Mouse (Mus musculus) liver, embryonic 12.5 days (tissue): Measurements from ENCODE around the gene Itga11. TPM values are rescaled to one million over a fixed set of nuclear protein-coding genes. Genes with fewer than 3 reads are reported as not detected.
"Not testable (repeated sequence)": the region's sequence is repeated elsewhere in the genome, so short reads cannot be mapped to it uniquely, and the experiment has no call there.

Source experiments
- ATAC-seq: fragments of 200-750 bp; cut with Nextera tagmentation; 2 replicates; pipeline ENCODE4 v1.8.0; 2017; ENCODE audit warnings: moderate number of reproducible peaks, mild to moderate bottlenecking, moderate library complexity
- H3K27ac ChIP-seq: fragments of 300-500 bp; sonication (generic); 2 replicates; pipeline ENCODE4 v1.5.1; 2016; ENCODE audit warnings: mild to moderate bottlenecking
- H3K27me3 ChIP-seq: fragments of 300-500 bp; sonication (generic); replicated peaks from 2 replicates; pipeline ENCODE4 v1.6.1; 2016; ENCODE audit warnings: mild to moderate bottlenecking, moderate library complexity
- H3K36me3 ChIP-seq: fragments of 300-500 bp; sonication (generic); 2 replicates; pipeline ENCODE4 v1.6.1; 2016; ENCODE audit warnings: mild to moderate bottlenecking, moderate library complexity
- H3K4me1 ChIP-seq: fragments of 300-500 bp; sonication (generic); 2 replicates; pipeline ENCODE4 v1.6.1; 2016
- H3K4me2 ChIP-seq: fragments of 300-500 bp; sonication (generic); 2 replicates; pipeline ENCODE4 v1.6.1; 2016; ENCODE audit warnings: mild to moderate bottlenecking, moderate library complexity
- H3K4me3 ChIP-seq: fragments of 300-500 bp; sonication (generic); 2 replicates; pipeline ENCODE4 v1.5.1; 2016; ENCODE audit warnings: mild to moderate bottlenecking, moderate library complexity
- H3K9ac ChIP-seq: fragments of 300-500 bp; sonication (generic); 2 replicates; pipeline ENCODE4 v1.6.1; 2016; ENCODE audit warnings: mild to moderate bottlenecking, moderate library complexity
- H3K9me3 ChIP-seq: fragments of 300-500 bp; sonication (generic); replicated peaks from 2 replicates; pipeline ENCODE4 v1.6.1; 2016; ENCODE audit warnings: mild to moderate bottlenecking, moderate library complexity
- WGBS: fragments of 180-500 bp; shearing (Covaris S2); methylation state at CpG from one replicate; pipeline ENCODE4 v1.1.7; 2016; ENCODE audit not compliant: insufficient replicate concordance; 5-methylcytosine and 5-hydroxymethylcytosine counted together
- polyA plus RNA-seq: library from polyadenylated mRNA; unstranded; fragments of >200 nt; fragmentation: Nextera tagmentation; extraction: Ambion mirVana; gene quantifications from 2 replicates; pipeline ENCODE4 v1.2.1, GENCODE M21; 2016

Itga11 gene
- polyA plus RNA-seq, 1 experiment from 2014 or later = 0.21 TPM

DNA sequence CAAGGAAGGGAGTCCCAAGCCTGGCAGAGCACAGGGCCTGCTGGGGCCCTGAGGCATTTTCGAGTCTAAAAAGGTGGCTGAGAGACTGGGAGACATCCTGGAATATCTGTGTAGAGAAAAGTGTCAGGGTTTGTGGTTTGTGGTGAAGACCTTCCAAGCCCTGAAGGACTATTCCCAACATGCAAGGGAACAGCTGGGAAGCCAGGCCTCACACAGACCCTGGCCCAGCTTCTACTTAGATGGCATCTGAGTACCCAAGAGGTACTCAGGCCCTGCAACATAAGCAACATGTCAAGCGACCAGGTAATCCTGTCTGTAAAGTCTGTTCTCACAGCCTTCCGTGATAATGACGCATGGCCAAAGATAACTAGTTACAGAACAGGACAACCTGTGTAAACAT, 18.6 kb upstream of the Itga11 start:
- no peak for ATAC-seq
- WGBS = 53% methylated on average over 4 of the region's 4 CpGs
- Histone ChIP-seq H3K27ac (no peak overlapping the region), H3K4me1 (no peaks in the 10 kb centered on the region), H3K9me3 (no peaks in the 10 kb centered on the region), H3K4me2 (no peak overlapping the region), H3K36me3 (no peaks in the 10 kb centered on the region), H3K27me3 (no peaks in the 10 kb centered on the region), H3K9ac (no peak overlapping the region), H3K4me3 (no peak overlapping the region)

DNA sequence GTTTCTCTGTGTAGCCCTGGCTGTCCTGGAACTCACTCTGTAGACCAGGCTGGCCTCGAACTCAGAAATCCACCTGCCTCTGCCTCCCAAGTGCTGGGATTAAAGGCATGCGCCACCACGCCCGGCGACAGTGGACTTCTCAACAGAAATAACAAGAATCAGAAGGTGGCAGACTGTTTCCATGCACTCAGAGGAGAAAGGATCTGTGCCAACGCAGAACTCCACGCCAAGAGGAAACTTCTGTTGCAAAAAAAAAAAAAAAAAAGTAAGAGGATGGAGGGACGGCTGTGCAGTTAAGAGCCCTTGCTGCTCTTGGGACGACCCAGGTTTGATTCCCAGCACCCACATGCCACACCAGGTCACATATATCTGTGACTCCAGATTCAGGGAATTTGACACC, 16.7 kb upstream of the Itga11 start:
- not testable (repeated sequence) for H3K27me3 ChIP-seq, H3K9ac ChIP-seq, H3K4me2 ChIP-seq, H3K27ac ChIP-seq, H3K4me3 ChIP-seq, H3K9me3 ChIP-seq, H3K36me3 ChIP-seq, H3K4me1 ChIP-seq, ATAC-seq
- 81% methylated on average over 9 of the region's 9 CpGs for WGBS

DNA sequence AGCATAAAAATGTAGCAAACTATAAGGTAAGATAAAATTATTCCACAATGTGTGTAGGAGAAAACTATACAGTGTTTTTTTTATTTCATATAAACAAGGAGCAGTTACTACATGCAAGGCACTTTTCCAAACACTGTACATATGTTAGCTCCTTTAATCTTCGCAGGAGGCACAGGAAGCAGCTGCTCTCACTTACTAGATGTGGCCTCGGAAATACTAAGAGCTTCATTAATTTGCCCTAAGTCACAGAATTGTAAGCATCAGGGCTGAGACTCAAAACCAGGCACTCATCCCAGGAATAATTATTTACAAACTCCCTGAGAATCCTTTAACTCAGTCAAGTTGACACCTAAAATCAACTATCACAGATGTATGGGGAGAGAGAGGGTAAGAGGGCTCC, 14.2 kb upstream of the Itga11 start:
- no peaks in the 10 kb centered on the region for H3K4me1 ChIP-seq

DNA sequence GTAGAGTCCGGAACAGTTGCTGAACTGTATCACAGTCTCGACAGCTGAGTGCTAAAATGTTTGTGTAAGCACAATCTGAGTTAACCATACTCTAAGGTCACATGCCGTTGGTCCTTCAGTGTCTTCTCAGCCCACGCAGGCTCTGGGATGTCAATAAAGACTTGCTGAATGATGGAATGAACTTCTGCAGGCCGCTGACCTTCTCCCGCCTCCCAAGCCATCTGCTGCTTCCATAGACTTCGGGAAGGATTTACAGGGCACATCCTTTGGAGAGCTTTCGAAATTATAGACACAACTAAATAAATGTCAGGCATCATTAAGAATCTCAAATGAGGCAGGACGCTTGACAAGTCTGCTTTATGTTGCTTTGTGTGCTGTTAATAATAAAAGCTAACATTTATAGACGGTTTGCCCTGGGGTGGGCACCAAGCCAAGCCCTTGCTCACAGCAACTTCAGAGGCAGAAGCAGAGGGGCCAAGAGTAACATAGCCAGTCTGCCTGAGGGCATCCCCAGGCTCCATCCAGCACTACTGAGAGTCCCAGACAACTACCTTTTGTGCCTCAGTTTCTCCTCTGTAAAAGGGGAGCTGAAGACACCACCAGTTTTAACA, 13.4 kb upstream of the Itga11 start:
- 65% methylated on average over 10 of the region's 10 CpGs for WGBS
- H3K4me3 ChIP-seq = no peak overlapping the region

More for the DNA sequence above, 14.2 kb upstream of the Itga11 start:
- Histone ChIP-seq H3K27ac (no peak overlapping the region), H3K4me3 (no peak overlapping the region), H3K36me3 (no peaks in the 10 kb centered on the region), H3K4me2 (no peak overlapping the region), H3K27me3 (no peaks in the 10 kb centered on the region), H3K9me3 (no peaks in the 10 kb centered on the region), H3K9ac (no peak overlapping the region)
- no peak for ATAC-seq
- WGBS = 46% methylated on average over 2 of the region's 2 CpGs

DNA sequence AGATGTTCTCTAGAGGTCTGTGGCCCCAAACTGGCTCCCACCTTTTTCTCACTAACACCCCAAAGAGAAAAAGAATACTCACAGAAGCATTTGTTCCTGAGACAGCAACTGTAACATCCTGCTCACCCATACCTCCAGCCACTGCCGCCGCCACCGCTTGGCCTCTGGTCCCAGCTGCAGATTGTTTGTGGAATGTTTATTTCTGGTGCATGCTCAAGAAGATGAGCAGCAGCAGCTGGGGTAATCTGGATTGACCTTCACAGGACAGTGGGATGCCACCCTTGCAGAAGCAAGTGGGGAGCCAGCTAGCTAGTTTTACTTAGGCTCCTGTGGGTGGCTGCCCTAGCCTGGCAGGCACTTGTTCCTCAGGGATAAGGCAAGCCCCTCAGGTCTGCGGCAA, 11.7 kb upstream of the Itga11 start:
- WGBS = 59% methylated on average over 4 of the region's 4 CpGs
- no peak for ATAC-seq
- Histone ChIP-seq H3K27ac (no peak overlapping the region), H3K9me3 (no peaks in the 10 kb centered on the region), H3K27me3 (no peaks in the 10 kb centered on the region), H3K36me3 (no peaks in the 10 kb centered on the region), H3K4me1 (no peaks in the 10 kb centered on the region), H3K9ac (no peak overlapping the region), H3K4me3 (no peak overlapping the region), H3K4me2 (no peak overlapping the region)

More for the DNA sequence above, 13.4 kb upstream of the Itga11 start:
- no peak overlapping the region for H3K9ac ChIP-seq
- H3K27me3 ChIP-seq = no peaks in the 10 kb centered on the region
- no peak overlapping the region for H3K27ac ChIP-seq
- no peaks in the 10 kb centered on the region for H3K4me1 ChIP-seq
- H3K9me3 ChIP-seq = no peaks in the 10 kb centered on the region
- H3K4me2 ChIP-seq = no peak overlapping the region
- ATAC-seq = no peak
- H3K36me3 ChIP-seq = no peaks in the 10 kb centered on the region

DNA sequence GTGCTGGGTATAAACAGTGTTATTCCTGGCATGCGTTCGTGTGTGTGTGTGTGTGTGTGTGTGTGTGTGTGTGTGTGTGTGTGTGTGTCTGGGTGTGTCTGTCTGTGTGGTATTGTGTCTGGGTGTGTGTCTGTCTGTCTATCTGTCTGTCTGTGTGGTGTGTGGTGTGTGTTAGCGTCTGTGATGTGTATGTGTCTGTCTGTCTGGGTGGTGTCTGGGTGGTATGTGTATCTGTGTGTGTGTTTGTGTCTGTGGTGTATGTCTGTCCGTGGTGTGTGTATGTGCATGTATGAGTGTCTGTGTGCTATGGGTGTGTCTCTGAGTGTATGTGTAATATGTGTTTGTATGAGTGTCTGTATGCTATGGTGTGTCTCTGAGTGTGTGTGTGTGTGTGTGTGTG, 9.1 kb upstream of the Itga11 start:
- H3K27ac ChIP-seq = no peak overlapping the region
- H3K9ac ChIP-seq = no peak overlapping the region
- no peak overlapping the region for H3K4me3 ChIP-seq
- 71% methylated on average over 4 of the region's 4 CpGs for WGBS
- no peaks in the 10 kb centered on the region for H3K9me3 ChIP-seq
- ATAC-seq = no peak
- H3K27me3 ChIP-seq = no peaks in the 10 kb centered on the region
- H3K4me2 ChIP-seq = no peak overlapping the region
- no peaks in the 10 kb centered on the region for H3K36me3 ChIP-seq
- H3K4me1 ChIP-seq = no peaks in the 10 kb centered on the region

DNA sequence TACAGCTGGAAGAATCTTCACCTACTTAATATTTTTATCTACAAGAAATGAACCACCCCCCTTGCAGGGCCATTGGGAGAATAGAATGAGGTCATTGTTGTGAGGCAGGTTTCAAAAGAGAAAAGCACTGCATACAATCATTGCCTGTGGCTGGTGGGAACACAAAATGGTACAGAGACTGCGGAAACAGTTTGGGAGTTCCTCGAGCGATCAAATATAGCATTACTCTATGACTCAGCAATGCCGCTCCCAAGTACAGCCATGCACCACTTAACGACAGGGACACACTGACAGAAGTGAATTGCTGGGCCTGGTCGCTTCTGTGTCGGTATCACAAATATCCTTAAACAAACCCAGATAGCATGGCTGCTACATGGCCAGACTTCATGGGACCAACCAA, 4.4 kb upstream of the Itga11 start:
- no peak overlapping the region for H3K9ac ChIP-seq
- H3K4me1 ChIP-seq = no peaks in the 10 kb centered on the region; the same call in 1 of the 2 replicates
- H3K4me2 ChIP-seq = no peak overlapping the region
- no peaks in the 10 kb centered on the region for H3K36me3 ChIP-seq
- no peak overlapping the region for H3K4me3 ChIP-seq
- ATAC-seq = no peak
- no peaks in the 10 kb centered on the region for H3K9me3 ChIP-seq
- no peak overlapping the region for H3K27ac ChIP-seq
- peaks cover 33% of the 10 kb centered on the region for H3K27me3 ChIP-seq
- WGBS = 65% methylated on average over 7 of the region's 7 CpGs

DNA sequence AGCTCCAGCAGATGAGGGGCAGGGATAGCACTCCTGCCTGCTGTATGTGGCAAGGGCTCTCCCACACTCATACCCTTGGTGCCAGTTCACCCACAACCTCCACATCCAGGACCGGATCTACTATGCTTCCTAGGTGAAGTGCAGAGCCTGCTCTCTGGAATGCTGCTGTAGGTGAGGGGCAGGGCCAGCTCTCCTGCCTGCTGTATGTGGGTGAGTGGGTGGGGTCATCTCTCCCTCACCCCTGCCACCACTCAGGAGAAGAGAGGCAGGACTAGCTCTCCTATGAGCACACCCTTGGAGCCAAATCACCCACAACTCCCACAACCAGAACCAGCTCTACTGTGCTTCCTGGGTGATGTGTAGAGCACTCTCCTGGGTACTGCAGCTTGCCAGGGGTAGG, 2.5 kb upstream of the Itga11 start:
- peaks cover 52% of the 10 kb centered on the region for H3K27me3 ChIP-seq
- no peak overlapping the region for H3K9ac ChIP-seq
- H3K4me2 ChIP-seq = no peak overlapping the region
- 55% methylated on average over 1 of the region's 1 CpGs for WGBS
- no peak for ATAC-seq
- no peaks in the 10 kb centered on the region for H3K9me3 ChIP-seq
- H3K27ac ChIP-seq = no peak overlapping the region
- H3K4me1 ChIP-seq = no peaks in the 10 kb centered on the region; the same call in 1 of the 2 replicates
- H3K36me3 ChIP-seq = no peaks in the 10 kb centered on the region
- H3K4me3 ChIP-seq = no peak overlapping the region

DNA sequence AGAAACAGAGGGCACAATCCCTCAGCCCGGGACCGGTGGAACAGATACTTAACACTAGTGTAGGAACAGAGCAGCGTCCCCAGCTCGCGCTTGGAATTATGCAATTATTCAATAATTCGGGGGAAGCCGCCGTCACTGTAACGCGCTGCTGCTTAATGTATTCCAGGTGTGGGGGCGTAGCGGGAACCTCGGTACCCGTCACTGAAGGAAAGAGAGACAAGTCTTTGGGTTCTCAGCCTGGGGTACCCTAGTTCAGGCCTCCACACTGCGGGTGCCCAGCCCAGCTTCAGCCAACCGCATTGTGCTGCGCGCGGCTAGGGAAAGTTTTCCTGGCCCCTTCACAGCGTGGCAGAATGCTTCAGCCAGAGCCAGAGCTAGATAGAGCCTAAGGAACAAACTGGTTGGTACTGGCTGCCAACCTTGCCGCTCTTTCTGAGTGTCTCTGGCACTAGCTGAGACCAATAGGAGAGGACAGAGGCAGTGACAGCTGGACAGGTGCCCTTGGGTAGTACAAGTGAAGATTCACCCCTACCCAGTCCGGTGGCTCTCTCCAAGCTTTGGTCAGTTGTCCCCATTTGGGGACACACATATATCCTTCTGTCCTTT, 1.0 kb downstream of the Itga11 start:
- H3K27me3 ChIP-seq = peaks cover 71% of the 10 kb centered on the region
- 12% methylated on average over 22 of the region's 22 CpGs for WGBS
- no peak overlapping the region for H3K9ac ChIP-seq
- H3K9me3 ChIP-seq = no peaks in the 10 kb centered on the region
- H3K4me2 ChIP-seq = peak overlapping the region; percentile 55
- no peaks in the 10 kb centered on the region; the same call in 1 of the 2 replicates for H3K4me1 ChIP-seq
- no peak for ATAC-seq
- H3K4me3 ChIP-seq = peak overlapping the region; percentile 32; the same call in 1 of the 2 replicates
- H3K27ac ChIP-seq = no peak overlapping the region
- H3K36me3 ChIP-seq = no peaks in the 10 kb centered on the region

DNA sequence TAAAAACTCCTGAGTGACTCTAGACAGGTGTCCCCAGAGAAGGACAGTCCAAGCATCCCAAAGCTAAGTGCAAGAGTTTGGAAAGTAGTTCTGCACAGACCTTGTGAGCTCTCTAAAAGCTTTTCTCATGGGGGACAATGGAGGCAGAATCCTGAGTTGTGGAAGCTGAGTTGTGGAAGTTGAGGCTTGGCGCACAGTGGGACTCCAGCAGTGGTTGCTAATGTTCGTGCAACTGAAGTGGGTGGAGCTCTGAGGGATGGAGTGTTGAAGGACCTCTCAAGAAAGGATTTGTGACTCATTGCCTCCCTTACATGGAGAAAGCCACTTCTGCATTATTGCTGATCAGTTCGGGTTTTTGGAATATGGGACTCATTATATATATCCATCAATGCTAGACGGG, 1.8 kb downstream of the Itga11 start:
- H3K27me3 ChIP-seq = peaks cover 69% of the 10 kb centered on the region
- ATAC-seq = no peak

DNA sequence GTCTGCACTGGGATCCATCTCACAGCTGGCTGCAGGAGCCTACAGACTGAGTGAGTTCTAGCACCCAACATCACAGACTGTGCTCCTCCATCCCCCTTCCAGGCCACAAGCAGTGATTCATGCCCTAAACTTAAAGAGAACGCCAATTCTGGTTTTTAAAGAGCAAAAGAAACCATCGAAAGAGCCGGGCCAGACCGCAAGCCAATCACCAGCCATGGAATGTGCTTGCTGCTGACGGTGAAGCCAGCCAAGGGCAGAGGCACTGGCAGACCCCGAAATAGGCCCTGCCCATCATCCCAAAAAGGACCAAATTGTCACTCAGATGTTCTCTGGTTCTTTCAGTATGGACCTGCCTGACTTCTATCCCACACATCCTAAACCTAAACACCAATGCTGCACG, 6.7 kb downstream of the Itga11 start:
- no peak overlapping the region for H3K4me2 ChIP-seq
- no peak overlapping the region for H3K27ac ChIP-seq
- no peak overlapping the region for H3K9ac ChIP-seq
- H3K9me3 ChIP-seq = no peaks in the 10 kb centered on the region
- H3K27me3 ChIP-seq = peaks cover 32% of the 10 kb centered on the region
- no peaks in the 10 kb centered on the region for H3K4me1 ChIP-seq
- H3K4me3 ChIP-seq = no peak overlapping the region
- no peaks in the 10 kb centered on the region for H3K36me3 ChIP-seq
- ATAC-seq = no peak
- WGBS = 70% methylated on average over 7 of the region's 7 CpGs

More for the DNA sequence above, 1.8 kb downstream of the Itga11 start:
- Histone ChIP-seq H3K4me1 (no peaks in the 10 kb centered on the region; the same call in 1 of the 2 replicates), H3K27ac (no peak overlapping the region), H3K4me2 (no peak overlapping the region), H3K9me3 (no peaks in the 10 kb centered on the region), H3K9ac (no peak overlapping the region), H3K4me3 (no peak overlapping the region), H3K36me3 (no peaks in the 10 kb centered on the region)
- 40% methylated on average over 4 of the region's 4 CpGs for WGBS

DNA sequence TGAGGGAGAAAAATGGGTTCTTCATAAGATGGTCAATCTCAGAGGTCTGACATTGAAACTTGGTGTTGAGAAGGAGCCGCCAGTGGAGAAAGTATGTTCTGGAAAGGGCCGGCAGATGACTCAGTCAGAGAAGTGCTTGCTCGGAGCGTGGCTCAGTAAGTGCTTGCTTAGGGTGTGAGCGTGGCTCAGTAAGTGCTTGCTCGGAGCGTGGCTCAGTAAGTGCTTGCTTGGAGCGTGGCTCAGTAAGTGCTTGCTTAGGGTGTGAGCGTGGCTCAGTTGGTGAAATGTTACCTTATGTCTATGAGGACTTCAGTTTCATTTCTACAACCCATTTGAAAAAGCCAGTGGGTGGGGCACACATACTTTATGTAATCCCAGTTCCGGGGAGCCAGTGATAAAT, 12.1 kb downstream of the Itga11 start:
- Histone ChIP-seq H3K27ac (no peak overlapping the region), H3K27me3 (peaks cover 10% of the 10 kb centered on the region), H3K4me2 (no peak overlapping the region), H3K4me3 (no peak overlapping the region), H3K9ac (no peak overlapping the region), H3K9me3 (no peaks in the 10 kb centered on the region), H3K36me3 (no peaks in the 10 kb centered on the region), H3K4me1 (no peaks in the 10 kb centered on the region)
- no peak for ATAC-seq
- WGBS = 73% methylated on average over 10 of the region's 10 CpGs

DNA sequence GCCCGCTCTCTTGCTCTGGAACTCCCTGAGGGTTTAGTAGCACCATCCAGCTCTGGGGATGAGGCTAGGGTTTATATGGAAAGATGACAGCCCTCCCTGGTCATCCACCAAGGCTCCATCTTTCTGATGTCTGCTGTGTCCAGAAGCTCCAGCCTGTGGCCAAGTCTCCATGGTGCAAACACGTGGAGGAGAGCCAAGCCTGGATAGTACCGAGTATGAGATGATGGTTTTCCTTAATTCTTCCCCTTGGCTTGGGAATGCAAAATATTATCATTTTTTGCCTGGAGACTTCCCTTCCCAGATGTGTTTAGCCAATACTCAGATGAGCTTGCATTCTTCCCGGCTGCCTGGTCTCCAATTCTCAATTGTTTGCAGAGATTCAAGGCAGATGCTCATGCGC, 16.4 kb downstream of the Itga11 start:
- whole genome bisulfite sequencing = 70% methylated on average over 5 of the region's 5 CpGs
- peaks cover 6% of the 10 kb centered on the region; the same call in 1 of the 2 replicates for H3K27me3 ChIP-seq
- no peak overlapping the region for H3K4me3 ChIP-seq
- no peak overlapping the region for H3K27ac ChIP-seq
- no peaks in the 10 kb centered on the region for H3K9me3 ChIP-seq
- no peak for ATAC-seq
- H3K36me3 ChIP-seq = no peaks in the 10 kb centered on the region
- no peak overlapping the region for H3K4me2 ChIP-seq
- no peaks in the 10 kb centered on the region for H3K4me1 ChIP-seq
- no peak overlapping the region for H3K9ac ChIP-seq
